Mouse (Mus musculus): ENCODE measurements at regions not wholly inside any gene's neighbourhood (a gene's known extent, or its start where the extent isn't known, plus 50 kb on each side); places are given as distances from the start of the nearest gene placed in this dataset.

- 68% methylated on average over 17 of the region's 17 CpGs for WGBS
- H3K9ac ChIP-seq (replicated peaks; ENCODE audit: low read length): no peak overlapping the region
- ATAC-seq (replicated peaks; ENCODE audit: insufficient number of reproducible peaks, low FRiP score, low TSS enrichment, low read depth) (no peak), DNase-seq (ENCODE audit: low spot score) (no peak)
- H3K27ac ChIP-seq (replicated peaks; ENCODE audit: low read depth, low read length): 0 out of 2 replicates have a peak overlapping the region, but pooled peaks have one; percentile 47
- H3K36me3 ChIP-seq (replicated peaks; ENCODE audit: control insufficient read depth, insufficient read depth, low read depth, low read length): no peaks in the 10 kb centered on the region
- H3K4me1 ChIP-seq (ENCODE audit: control insufficient read depth, insufficient read depth, low read length): no peaks in the 10 kb centered on the region; the same call in 1 of the 2 replicates
- H3K4me2 ChIP-seq (ENCODE audit: low read depth, low read length): no peak overlapping the region
- no peaks in the 10 kb centered on the region for H3K27me3 ChIP-seq (ENCODE audit: control insufficient read depth, insufficient read depth, low read length)
- H3K9me3 ChIP-seq (replicated peaks; ENCODE audit: control insufficient read depth, low read length): no peaks in the 10 kb centered on the region
- H3K4me3 ChIP-seq (ENCODE audit: low read depth, low read length): no peak overlapping the region
These were observed 424.6 kb downstream of the Wdr11 start for GRCm38 (mm10) chr7:130016015-130016874.

GRCm38 (mm10) chr7:130018891-130019290, 427.2 kb downstream of the Wdr11 start:
- ATAC-seq (replicated peaks; ENCODE audit: insufficient number of reproducible peaks, low FRiP score, low TSS enrichment, low read depth) (no peak), DNase-seq (ENCODE audit: low spot score) (no peak)
- H3K4me2 ChIP-seq (ENCODE audit: low read depth, low read length): no peak overlapping the region
- no peak overlapping the region for H3K4me3 ChIP-seq (ENCODE audit: low read depth, low read length)
- no peaks in the 10 kb centered on the region for H3K27me3 ChIP-seq (ENCODE audit: control insufficient read depth, insufficient read depth, low read length)
- H3K9ac ChIP-seq (replicated peaks; ENCODE audit: low read length): no peak overlapping the region
- no peak overlapping the region for H3K27ac ChIP-seq (replicated peaks; ENCODE audit: low read depth, low read length)
- no peaks in the 10 kb centered on the region for H3K36me3 ChIP-seq (replicated peaks; ENCODE audit: control insufficient read depth, insufficient read depth, low read depth, low read length)
- WGBS: 16% methylated on average over 4 of the region's 4 CpGs
- H3K4me1 ChIP-seq (ENCODE audit: control insufficient read depth, insufficient read depth, low read length): no peaks in the 10 kb centered on the region
- H3K9me3 ChIP-seq (replicated peaks; ENCODE audit: control insufficient read depth, low read length): no peaks in the 10 kb centered on the region

- no peak overlapping the region for H3K4me2 ChIP-seq (ENCODE audit: low read depth, low read length)
- no peaks in the 10 kb centered on the region for H3K4me1 ChIP-seq (ENCODE audit: control insufficient read depth, insufficient read depth, low read length)
- DNase-seq (ENCODE audit: low spot score) (no peak), ATAC-seq (replicated peaks; ENCODE audit: insufficient number of reproducible peaks, low FRiP score, low TSS enrichment, low read depth) (no peak)
- H3K9ac ChIP-seq (replicated peaks; ENCODE audit: low read length): no peak overlapping the region
- no peak overlapping the region for H3K27ac ChIP-seq (replicated peaks; ENCODE audit: low read depth, low read length)
- no peaks in the 10 kb centered on the region for H3K27me3 ChIP-seq (ENCODE audit: control insufficient read depth, insufficient read depth, low read length)
- H3K4me3 ChIP-seq (ENCODE audit: low read depth, low read length): no peak overlapping the region
- no peaks in the 10 kb centered on the region for H3K36me3 ChIP-seq (replicated peaks; ENCODE audit: control insufficient read depth, insufficient read depth, low read depth, low read length)
- no peaks in the 10 kb centered on the region for H3K9me3 ChIP-seq (replicated peaks; ENCODE audit: control insufficient read depth, low read length)
These were observed 437.3 kb downstream of the Wdr11 start for GRCm38 (mm10) chr7:130028945-130029344.

- Histone ChIP-seq H3K9ac (replicated peaks; ENCODE audit: low read length) (no peak overlapping the region), H3K4me1 (ENCODE audit: control insufficient read depth, insufficient read depth, low read length) (no peaks in the 10 kb centered on the region), H3K4me3 (ENCODE audit: low read depth, low read length) (no peak overlapping the region), H3K9me3 (replicated peaks; ENCODE audit: control insufficient read depth, low read length) (no peaks in the 10 kb centered on the region), H3K4me2 (ENCODE audit: low read depth, low read length) (no peak overlapping the region), H3K27me3 (ENCODE audit: control insufficient read depth, insufficient read depth, low read length) (no peaks in the 10 kb centered on the region), H3K27ac (replicated peaks; ENCODE audit: low read depth, low read length) (no peak overlapping the region), H3K36me3 (replicated peaks; ENCODE audit: control insufficient read depth, insufficient read depth, low read depth, low read length) (no peaks in the 10 kb centered on the region)
- DNase-seq (ENCODE audit: low spot score) (no peak), ATAC-seq (replicated peaks; ENCODE audit: insufficient number of reproducible peaks, low FRiP score, low TSS enrichment, low read depth) (no peak)
- 92% methylated on average over 4 of the region's 4 CpGs for WGBS
These were observed 439.0 kb downstream of the Wdr11 start for GRCm38 (mm10) chr7:130030711-130031110.

GRCm38 (mm10) chr7:130036235-130036634, 444.6 kb downstream of the Wdr11 start:
- H3K9me3 ChIP-seq (replicated peaks; ENCODE audit: control insufficient read depth, low read length): no peaks in the 10 kb centered on the region
- no peaks in the 10 kb centered on the region for H3K27me3 ChIP-seq (ENCODE audit: control insufficient read depth, insufficient read depth, low read length)
- 37% methylated on average over 5 of the region's 5 CpGs for WGBS
- DNase-seq (ENCODE audit: low spot score): no peak
- H3K36me3 ChIP-seq (replicated peaks; ENCODE audit: control insufficient read depth, insufficient read depth, low read depth, low read length): no peaks in the 10 kb centered on the region
- H3K27ac ChIP-seq (replicated peaks; ENCODE audit: low read depth, low read length): no peak overlapping the region
- no peak overlapping the region for H3K4me3 ChIP-seq (ENCODE audit: low read depth, low read length)
- no peak for ATAC-seq (replicated peaks; ENCODE audit: insufficient number of reproducible peaks, low FRiP score, low TSS enrichment, low read depth)
- no peak overlapping the region for H3K4me2 ChIP-seq (ENCODE audit: low read depth, low read length)
- no peak overlapping the region for H3K9ac ChIP-seq (replicated peaks; ENCODE audit: low read length)
- H3K4me1 ChIP-seq (ENCODE audit: control insufficient read depth, insufficient read depth, low read length): no peaks in the 10 kb centered on the region; the same call in 1 of the 2 replicates

GRCm38 (mm10) chr7:130036845-130037572, 445.3 kb downstream of the Wdr11 start:
- Histone ChIP-seq H3K27ac (replicated peaks; ENCODE audit: low read depth, low read length) (no peak overlapping the region; the same call in 1 of the 2 replicates), H3K36me3 (replicated peaks; ENCODE audit: control insufficient read depth, insufficient read depth, low read depth, low read length) (no peaks in the 10 kb centered on the region), H3K27me3 (ENCODE audit: control insufficient read depth, insufficient read depth, low read length) (no peaks in the 10 kb centered on the region), H3K4me2 (ENCODE audit: low read depth, low read length) (no peak overlapping the region), H3K9me3 (replicated peaks; ENCODE audit: control insufficient read depth, low read length) (no peaks in the 10 kb centered on the region), H3K9ac (replicated peaks; ENCODE audit: low read length) (no peak overlapping the region), H3K4me1 (ENCODE audit: control insufficient read depth, insufficient read depth, low read length) (no peaks in the 10 kb centered on the region; the same call in 1 of the 2 replicates), H3K4me3 (ENCODE audit: low read depth, low read length) (no peak overlapping the region)
- ATAC-seq (replicated peaks; ENCODE audit: insufficient number of reproducible peaks, low FRiP score, low TSS enrichment, low read depth) (no peak), DNase-seq (ENCODE audit: low spot score) (no peak)
- WGBS: 69% methylated on average over 8 of the region's 8 CpGs

- 71% methylated on average over 4 of the region's 4 CpGs for WGBS
- H3K4me1 ChIP-seq (ENCODE audit: control insufficient read depth, insufficient read depth, low read length): no peaks in the 10 kb centered on the region; the same call in 1 of the 2 replicates
- no peaks in the 10 kb centered on the region for H3K36me3 ChIP-seq (replicated peaks; ENCODE audit: control insufficient read depth, insufficient read depth, low read depth, low read length)
- no peak overlapping the region for H3K4me2 ChIP-seq (ENCODE audit: low read depth, low read length)
- no peak overlapping the region for H3K4me3 ChIP-seq (ENCODE audit: low read depth, low read length)
- no peak for ATAC-seq (replicated peaks; ENCODE audit: insufficient number of reproducible peaks, low FRiP score, low TSS enrichment, low read depth)
- H3K9me3 ChIP-seq (replicated peaks; ENCODE audit: control insufficient read depth, low read length): no peaks in the 10 kb centered on the region
- no peak overlapping the region for H3K9ac ChIP-seq (replicated peaks; ENCODE audit: low read length)
- H3K27me3 ChIP-seq (ENCODE audit: control insufficient read depth, insufficient read depth, low read length): no peaks in the 10 kb centered on the region
- H3K27ac ChIP-seq (replicated peaks; ENCODE audit: low read depth, low read length): no peak overlapping the region; the same call in 1 of the 2 replicates
- DNase-seq (ENCODE audit: low spot score): no peak
These were observed 445.9 kb downstream of the Wdr11 start for GRCm38 (mm10) chr7:130037573-130037925.

GRCm38 (mm10) chr7:130040596-130040995, 448.9 kb downstream of the Wdr11 start:
- Histone ChIP-seq H3K27ac (replicated peaks; ENCODE audit: low read depth, low read length) (no peak overlapping the region), H3K4me2 (ENCODE audit: low read depth, low read length) (no peak overlapping the region), H3K9me3 (replicated peaks; ENCODE audit: control insufficient read depth, low read length) (no peaks in the 10 kb centered on the region), H3K27me3 (ENCODE audit: control insufficient read depth, insufficient read depth, low read length) (no peaks in the 10 kb centered on the region), H3K4me3 (ENCODE audit: low read depth, low read length) (no peak overlapping the region), H3K36me3 (replicated peaks; ENCODE audit: control insufficient read depth, insufficient read depth, low read depth, low read length) (no peaks in the 10 kb centered on the region), H3K4me1 (ENCODE audit: control insufficient read depth, insufficient read depth, low read length) (no peaks in the 10 kb centered on the region; the same call in 1 of the 2 replicates), H3K9ac (replicated peaks; ENCODE audit: low read length) (no peak overlapping the region)
- DNase-seq (ENCODE audit: low spot score) (no peak), ATAC-seq (replicated peaks; ENCODE audit: insufficient number of reproducible peaks, low FRiP score, low TSS enrichment, low read depth) (no peak)
- WGBS: 81% methylated on average over 8 of the region's 8 CpGs
